Mouse (Mus musculus): ENCODE results near the gene Ctsw.

The Ctsw gene

DNA sequence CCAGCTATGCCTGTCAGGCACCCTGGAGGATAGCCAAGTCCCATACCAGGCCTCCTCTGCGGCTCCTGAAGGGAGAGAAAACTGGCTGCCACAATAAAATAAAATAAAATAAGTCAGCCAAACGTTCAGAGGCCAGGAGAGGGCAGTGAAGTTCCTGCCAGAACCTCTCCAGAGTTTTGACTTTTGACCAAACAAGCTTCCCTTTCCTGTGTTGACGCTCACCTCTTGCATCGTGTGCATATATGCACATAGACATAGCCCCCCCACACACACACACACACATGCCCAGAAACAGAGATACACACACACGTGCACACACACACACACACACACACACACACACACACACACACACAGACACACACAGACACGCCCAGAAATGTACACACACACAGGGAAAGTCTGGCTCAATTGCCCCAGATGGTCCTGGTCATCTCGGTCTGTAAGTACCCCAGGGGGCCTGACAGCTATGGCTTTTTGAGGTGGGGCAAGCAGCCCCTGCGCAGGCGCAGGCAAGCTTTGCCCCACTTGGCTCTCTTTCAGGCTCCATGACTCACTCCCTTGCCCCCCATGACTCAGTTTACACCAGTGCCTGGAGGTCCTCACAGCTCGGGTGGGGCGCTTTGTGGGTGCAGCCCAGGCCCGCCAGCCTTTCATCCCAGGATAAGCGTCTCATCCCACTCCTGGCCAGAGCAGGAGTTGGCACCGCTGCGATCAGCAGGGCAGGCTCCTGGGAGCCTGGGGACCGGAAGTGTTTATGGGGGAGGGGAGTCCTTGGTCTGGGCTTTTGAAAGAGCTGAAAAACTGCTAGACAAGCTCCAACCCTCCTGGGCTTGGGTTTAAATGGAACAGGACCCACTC is 35.1 kb downstream of the Ctsw start:
- no peak for DNase-seq (ENCODE audit: low read depth, low spot score)

DNA sequence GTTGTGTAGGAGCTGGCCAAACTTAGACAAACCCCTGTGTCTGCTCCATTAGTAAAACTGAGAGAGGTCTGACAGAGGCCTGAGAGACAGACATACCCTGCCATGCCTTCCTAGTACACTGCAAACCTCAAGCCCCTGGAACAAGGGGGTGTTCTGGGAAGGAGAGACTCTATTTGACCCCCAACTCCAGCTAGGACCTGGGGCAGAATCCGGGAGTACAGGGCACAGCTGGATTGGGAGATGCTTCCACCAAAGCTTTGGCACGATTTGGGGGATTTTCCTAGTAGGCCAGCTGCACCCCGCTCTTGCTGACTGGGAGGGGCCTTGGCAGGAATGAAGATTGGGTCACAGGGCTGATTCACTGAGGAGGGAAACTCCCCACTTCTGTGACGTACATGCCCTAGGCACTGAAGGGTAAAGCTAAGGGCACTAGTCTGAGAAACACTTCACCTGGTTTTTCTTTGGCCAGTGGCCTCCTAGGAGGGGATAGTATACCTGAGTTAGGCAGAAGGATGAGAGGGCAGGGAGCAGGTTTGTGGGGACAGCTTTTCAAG is 36.3 kb downstream of the Ctsw start:
- no peak for DNase-seq (ENCODE audit: low read depth, low spot score)

DNA sequence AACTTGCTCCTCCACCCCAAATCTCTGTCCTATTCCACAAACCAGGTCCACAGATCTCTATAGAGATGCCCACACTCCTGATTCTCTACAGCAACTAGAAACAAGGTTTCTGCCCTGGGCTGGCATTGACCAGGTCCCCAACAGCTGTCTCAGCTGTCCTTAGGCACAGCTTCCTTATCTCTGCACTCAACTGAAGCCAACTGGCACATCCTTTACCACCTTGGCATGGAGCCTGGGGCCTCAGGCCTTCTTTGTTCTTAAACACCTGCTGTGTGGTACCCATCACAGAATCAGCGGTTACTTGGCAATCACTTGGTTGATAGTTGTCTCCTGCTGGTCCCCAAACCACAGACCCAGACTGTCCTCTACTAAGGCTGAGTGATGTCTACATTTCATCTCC is 37.9 kb downstream of the Ctsw start:
- no peak for DNase-seq (ENCODE audit: low read depth, low spot score)

DNA sequence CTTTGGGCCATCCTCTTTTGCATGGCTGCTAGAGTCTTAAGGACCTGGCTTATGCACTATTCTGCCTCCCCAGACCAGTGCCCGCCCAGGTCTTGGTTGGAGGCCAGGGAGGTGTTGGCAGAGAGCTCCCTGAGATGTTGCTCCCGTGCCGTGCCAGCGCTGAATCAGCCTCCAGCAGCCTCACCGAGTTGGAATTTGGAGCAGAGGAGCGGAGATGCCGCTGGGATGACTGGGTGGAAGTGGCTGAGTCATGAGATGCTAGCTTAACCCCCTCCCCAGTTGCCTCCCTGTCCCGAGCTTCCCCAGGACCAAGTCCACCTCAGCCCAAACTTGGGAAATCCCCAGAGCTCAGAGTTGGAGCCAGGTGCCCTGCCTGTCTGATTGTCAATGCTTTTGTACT is 38.5 kb downstream of the Ctsw start:
- DNase-seq (ENCODE audit: low read depth, low spot score): no peak

DNA sequence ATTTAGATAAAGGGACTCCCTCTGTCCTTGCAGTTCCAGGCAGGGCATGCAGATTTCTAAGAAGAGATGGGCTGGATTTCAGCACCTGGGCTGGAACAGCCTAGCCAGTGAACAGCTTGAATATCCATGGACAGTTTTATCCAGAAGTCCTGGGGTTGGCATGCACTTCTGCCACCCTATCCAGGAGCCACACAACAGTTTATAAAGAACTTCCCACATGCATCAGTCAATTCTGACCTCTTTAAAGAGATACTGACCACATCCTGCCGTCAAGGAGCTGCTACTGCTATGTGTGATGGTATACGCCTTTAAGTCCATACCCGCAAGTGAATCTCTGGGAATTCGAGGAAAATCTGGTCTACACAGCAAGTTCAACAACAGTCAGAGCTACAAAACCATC is 39.1 kb downstream of the Ctsw start:
- DNase-seq (ENCODE audit: low read depth, low spot score): no peak

DNA sequence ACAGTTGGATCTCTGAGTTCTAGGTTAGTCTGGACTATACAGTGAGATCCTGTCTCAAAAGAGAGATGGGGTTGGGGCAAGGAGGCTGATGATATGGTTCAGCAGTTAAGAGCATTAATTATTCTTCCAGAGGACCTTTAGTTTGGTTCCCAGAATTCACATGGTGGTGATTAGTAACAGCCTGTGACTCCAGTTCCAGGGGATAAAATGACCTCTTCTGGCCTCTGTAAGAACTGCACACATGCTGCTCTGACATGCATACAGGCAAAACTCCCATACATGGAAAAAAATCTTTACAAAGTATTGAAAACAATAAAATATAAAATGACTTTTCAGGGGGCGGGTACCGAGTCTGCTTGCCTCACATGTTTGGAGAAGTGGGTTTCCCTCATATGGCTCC is 40.2 kb downstream of the Ctsw start:
- no peak for DNase-seq (ENCODE audit: low read depth, low spot score)

DNA sequence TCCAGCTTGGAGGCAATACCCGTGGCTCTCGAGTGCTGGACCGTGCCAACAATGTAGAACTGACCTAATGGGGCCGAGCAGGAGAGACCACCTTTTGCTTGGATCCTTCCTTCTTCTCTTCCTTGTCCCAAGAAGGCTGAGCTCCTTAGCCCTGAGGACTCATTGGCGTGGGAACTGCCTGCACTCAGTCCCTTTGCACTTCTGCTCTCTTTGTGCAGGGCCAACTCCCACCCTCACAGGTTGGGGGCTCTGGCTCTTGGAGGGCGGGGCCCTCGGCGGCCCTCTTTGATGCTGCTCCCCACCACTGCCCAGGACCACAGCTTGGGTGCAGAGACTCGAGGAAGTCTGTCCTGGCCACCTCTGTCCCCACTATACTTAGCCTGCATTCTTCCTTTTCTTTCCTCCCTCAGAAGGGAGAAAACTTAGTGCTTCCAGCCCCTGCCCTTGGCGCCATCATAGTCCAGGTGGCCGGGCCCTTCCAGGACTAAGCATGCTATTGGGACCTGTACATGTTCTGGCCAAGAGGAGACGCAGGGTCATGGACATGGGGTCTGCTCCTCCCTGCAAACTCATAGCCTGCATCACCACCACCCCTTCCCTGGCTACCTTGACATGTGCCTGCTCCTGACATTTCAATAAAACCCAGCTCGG is 41.5 kb downstream of the Ctsw start:
- DNase-seq (ENCODE audit: low read depth, low spot score): no peak

DNA sequence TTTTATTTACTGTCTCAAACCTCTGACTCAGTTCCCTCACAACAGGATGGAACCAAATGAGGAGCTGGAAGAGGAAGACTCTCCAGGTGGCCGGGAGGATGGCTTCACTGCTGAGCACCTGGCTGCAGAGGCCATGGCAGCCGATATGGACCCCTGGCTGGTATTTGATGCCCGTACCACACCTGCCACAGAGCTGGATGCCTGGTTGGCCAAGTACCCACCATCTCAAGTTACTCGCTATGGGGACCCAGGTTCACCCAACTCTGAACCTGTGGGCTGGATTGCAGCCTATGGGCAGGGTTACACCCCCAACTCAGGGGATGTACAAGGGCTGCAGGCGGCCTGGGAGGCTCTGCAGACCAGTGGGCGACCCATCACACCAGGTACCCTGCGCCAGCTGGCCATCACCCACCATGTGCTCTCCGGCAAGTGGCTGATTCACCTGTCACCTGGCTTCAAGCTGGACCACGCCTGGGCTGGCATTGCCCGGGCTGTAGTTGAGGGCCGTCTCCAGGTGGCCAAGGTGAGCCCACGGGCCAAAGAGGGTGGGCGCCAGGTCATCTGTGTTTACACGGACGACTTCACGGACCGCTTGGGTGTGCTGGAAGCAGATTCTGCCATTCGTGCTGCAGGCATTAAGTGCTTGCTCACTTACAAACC is 42.3 kb downstream of the Ctsw start:
- DNase-seq (ENCODE audit: low read depth, low spot score): no peak

DNA sequence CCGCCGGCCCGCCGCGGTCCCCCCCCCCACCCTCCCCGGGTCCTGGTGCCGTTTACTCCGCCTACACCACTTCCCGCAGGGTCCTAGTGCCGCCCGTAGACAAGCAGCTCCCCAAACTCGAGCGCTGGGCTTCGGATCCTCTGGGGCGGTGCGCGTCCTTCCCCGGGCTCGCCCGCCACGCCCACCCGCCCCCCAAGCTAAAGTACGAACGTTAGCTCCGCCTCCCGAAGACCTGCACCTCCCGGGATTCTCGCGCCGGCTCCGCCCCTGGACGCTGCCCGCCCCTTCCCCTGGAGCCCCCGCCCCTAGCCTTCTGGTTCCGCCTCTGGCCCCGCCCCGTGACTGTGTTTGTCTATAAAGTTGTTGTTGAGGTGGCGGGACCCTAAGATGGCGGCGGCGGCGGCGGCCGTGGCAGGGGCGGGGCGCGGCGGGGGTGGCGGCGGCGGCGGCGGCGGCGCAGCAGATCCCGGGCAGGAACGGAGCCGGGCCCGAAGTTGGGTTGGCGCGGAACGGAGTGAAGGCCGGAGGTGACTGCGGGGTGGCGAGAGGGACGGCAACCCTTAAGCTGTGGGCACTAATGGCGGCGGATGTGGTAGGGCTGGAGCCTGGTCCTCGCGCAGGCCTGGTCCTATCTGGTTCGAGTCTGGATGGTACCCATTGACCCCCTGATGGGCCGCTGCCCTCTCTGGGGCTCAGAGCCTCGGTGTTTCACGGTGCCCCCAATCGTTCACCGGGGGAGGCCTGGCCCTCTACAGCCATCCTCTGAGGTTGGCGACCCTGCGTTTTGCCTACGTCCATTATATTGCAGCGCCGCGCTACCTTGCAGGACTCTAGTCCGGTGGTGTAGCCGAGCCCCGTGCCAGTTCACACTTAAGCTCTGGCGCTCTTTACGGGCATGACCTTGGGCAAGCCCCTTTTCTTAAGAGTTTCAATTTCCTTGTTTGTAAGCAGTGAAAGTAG is 43.2 kb downstream of the Ctsw start, which contains the start of the genes Drap1 and AI837181:
TSS of gene Drap1 (minus strand) at position 198 of the 960 bp plus-strand sequence.
TSS of gene AI837181 (plus strand) at position 363 of the 960 bp plus-strand sequence.
- peak; percentile 97 for DNase-seq (ENCODE audit: low read depth, low spot score)

DNA sequence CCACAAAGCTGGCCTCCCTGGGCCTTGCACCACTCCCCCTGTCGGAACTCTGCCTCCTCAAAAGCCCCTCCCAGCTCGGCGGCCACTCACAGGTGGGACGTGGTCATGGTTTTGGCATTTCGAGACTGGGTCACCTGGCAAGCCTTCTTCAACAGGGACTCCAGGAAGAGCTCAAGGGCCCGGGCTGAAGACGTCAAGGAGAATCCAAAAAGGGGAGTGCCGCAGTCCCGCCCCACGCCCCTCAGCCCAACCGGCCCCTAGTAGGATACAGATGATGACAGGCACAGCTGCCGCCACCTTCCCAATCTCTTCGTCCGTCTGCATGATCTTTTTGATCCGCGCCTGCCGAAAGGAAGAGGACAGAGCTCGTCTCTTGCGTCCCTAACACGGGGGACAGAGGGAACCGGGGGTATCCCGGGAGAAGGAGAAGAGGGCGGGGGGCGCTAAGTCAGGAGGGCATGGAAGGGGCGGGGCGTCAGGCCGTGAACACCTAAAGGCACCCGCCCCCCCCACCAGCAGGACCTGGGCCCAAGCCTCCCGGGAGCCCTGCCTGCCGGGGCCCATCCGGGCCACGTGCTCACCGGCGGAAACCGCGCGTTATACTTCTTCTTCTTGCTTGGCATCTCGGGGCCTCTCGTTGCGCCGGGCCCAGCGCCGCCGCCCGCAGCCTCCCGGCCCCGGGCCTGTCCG is 44.1 kb downstream of the Ctsw start:
- DNase-seq (ENCODE audit: low read depth, low spot score): no peak

DNA sequence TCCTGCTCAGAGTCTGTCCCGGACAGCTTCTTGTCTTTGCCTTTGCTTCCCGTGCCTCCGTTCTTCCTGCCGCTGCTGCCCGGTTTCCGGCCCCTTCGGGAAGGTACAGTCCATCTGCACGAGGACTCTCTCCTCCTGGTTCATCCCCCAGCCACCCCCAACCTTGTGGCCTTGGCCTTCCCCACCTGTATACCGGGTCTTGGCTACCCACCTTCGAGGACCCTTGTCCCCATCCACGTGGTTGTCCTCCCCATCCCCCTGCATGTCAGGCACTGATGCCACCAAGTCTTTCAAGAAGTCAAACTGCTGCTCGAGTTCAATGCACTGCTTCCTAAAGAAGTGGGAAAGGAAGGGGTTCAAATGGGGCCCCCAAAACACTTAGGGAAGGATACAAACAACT is 44.7 kb downstream of the Ctsw start:
- DNase-seq (ENCODE audit: low read depth, low spot score): no peak

DNA sequence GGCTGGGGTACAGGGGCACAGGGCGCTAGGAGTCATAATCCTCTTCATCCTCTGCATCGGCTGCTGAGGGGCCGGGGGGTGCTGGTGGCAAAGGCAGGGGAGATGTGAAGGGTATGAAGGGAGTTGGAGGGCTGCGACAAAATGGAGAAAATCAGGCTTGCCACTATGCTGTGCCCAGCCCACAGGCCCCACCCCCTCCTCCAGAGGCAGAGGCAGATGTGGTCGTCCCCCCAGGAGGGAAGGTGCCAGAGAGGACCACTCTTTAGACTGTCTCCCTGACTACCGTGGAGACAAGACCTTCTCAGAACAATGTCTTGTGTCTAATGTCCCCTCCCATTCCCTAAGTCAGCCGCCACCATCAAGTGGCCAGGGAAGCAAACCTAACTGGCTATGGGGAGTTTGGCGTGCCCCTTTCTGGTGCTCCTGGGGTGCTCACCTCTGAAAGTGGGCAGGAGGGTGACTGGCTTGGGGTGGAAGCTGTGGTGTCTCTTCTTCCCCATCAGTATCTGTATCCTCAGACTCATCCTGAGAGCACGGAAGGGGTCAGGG is 45.3 kb downstream of the Ctsw start:
- DNase-seq (ENCODE audit: low read depth, low spot score): no peak

DNA sequence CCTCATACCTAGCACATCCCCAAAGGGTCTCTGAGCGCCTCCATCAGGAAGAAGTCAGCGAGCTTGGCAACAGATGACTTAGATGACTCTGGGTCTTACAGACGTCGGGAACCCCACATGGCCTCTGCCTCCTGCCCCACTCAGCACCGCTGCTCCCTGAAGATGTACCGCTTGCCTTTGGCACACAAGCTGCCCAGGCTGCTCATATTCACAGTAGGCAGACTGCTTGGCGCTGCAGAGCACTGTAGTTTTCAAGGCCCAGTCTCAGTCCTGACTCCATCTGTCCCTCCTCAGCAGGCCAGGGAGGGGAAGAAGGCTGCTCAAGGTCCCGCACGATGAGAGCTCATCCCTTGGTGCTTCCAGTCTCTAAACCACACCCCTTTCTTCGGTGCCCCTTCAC is 46.0 kb downstream of the Ctsw start:
- DNase-seq (ENCODE audit: low read depth, low spot score): no peak

DNA sequence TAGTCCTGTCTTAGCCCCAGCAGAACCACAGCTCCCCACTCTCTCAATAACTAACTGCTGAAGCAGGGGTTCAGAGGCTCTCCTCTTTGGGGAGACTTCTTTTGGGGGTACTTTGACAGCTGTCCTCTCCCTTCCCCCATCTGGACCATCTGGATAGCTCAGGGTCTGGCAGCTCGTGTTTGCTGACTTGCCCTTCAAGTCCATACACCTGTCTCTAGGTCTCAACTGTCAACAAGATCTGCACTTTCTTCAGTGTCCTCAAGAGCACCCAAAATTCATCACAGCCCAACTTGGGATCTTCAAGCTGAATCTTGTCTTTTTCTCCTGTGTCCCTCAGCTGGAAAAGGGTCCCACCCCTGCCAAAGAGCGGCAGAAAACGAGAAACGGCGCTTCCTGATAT is 46.5 kb downstream of the Ctsw start:
- DNase-seq (ENCODE audit: low read depth, low spot score): no peak

DNA sequence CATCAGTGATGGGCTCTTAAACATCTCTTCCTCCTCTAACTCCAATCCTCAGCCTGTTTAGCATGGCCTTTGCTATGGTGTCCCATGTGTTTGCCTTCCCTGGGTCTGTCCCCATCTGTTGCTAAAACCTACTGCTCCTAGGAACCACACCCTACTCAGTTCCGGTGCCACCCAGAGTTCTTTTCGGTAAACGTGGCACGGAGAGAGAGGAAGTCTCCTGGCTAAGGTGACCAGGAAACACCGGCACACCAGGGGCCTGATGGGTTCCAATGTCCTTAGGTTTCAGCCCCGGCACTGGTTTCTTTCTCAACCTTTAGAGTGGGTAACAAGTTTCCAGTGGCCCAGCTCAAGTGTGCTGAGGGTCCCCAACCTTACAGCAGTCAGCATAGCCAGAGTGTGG is 47.7 kb downstream of the Ctsw start:
- DNase-seq (ENCODE audit: low read depth, low spot score): no peak

DNA sequence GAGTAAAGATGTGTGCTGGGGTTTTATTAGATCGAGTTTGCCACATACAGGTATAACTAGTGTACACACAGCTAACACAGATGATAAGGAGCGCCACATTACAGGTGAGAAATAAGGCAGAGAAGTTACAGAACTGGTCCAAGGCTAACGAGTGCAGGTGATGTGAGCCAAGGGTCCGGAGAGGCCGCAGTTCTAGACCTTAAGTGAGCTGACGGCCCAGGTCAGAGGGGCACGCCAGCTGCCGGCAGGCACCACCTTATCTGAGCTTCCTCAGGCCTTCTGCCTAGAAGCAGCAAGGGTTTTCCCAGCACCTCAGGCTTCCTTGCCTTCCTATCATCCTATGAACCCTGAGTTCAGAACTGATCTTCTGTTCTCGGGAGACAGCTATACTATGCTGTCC is 48.7 kb downstream of the Ctsw start:
- no peak for DNase-seq (ENCODE audit: low read depth, low spot score)

DNA sequence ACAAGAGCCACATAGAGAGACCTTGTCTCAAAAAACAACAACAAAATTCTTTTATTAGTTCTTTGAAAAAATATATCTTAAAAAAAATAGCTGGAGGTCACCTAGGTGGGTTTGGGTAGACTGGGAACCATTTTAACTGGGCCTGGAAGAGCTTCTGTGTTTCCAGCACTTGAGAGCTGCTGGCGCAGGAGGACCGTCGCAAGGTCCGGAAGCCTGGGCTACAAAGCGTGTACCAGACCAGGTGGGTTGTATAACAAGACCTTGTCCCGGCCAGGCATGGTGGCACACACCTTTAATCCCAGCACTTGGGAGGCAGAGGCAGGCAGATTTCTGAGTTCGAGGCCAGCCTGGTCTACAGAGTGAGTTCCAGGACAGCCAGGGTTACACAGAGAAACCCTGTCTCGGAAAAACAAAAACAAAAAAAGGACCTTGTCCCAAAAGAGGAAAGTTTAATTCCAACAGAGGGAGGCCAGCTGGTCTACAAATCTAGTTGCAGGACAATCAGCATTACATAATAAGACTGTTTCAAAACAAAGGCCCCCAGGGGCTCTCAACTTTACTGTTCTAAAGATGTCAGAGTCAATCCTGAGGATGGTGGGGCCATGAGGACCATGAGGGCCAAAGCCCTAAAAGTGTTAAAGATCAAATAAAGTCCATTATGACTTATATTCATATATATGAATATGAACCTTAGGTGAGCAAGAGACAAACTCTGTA is 49.4 kb downstream of the Ctsw start:
- no peak for DNase-seq (ENCODE audit: low read depth, low spot score)
